Mouse (Mus musculus) forebrain, embryonic 16.5 days (tissue): Measurements from ENCODE around the gene Ddi2. TPM values are rescaled to one million over a fixed set of nuclear protein-coding genes. Genes with fewer than 3 reads are reported as not detected.

ENCODE experiments used
- ATAC-seq: fragments of 200-750 bp; cut with Nextera tagmentation; 2 replicates; pipeline ENCODE4 v1.8.0; 2017; ENCODE audit warnings: mild to moderate bottlenecking, moderate library complexity
- H3K27ac ChIP-seq: fragments of 300-500 bp; sonication (generic); 2 replicates; pipeline ENCODE4 v1.5.1; 2014; ENCODE audit warnings: low read length, control low read depth
- H3K27me3 ChIP-seq: fragments of 300-500 bp; sonication (generic); replicated peaks from 2 replicates; pipeline ENCODE4 v1.6.1; 2014; ENCODE audit warnings: low read length; ENCODE audit not compliant: control insufficient read depth, insufficient read depth
- H3K36me3 ChIP-seq: fragments of 300-500 bp; sonication (generic); 2 replicates; pipeline ENCODE4 v1.6.1; 2014; ENCODE audit not compliant: control insufficient read depth, insufficient read depth
- H3K4me1 ChIP-seq: fragments of 300-500 bp; sonication (generic); replicated peaks from 2 replicates; pipeline ENCODE4 v1.6.1; 2014; ENCODE audit warnings: low read length; ENCODE audit not compliant: control insufficient read depth, insufficient read depth
- H3K4me2 ChIP-seq: fragments of 300-500 bp; sonication (generic); 2 replicates; pipeline ENCODE4 v1.6.1; 2014; ENCODE audit warnings: mild to moderate bottlenecking, low read length, control low read depth
- H3K4me3 ChIP-seq: fragments of 300-500 bp; sonication (generic); replicated peaks from 2 replicates; pipeline ENCODE4 v1.5.1; 2014; ENCODE audit warnings: mild to moderate bottlenecking, low read length, control low read depth
- H3K9ac ChIP-seq: fragments of 300-500 bp; sonication (generic); replicated peaks from 2 replicates; pipeline ENCODE4 v1.6.1; 2014; ENCODE audit warnings: low read depth, low read length, control low read depth
- H3K9me3 ChIP-seq: fragments of 300-500 bp; sonication (generic); 2 replicates; pipeline ENCODE4 v1.6.1; 2016; ENCODE audit warnings: low read length; ENCODE audit not compliant: control insufficient read depth
- WGBS: fragments of 180-500 bp; shearing (Covaris S2); extraction: QIAGEN DNeasy Blood & Tissue Kit; methylation state at CpG from one replicate; pipeline ENCODE4 v1.1.7; 2014; 5-methylcytosine and 5-hydroxymethylcytosine counted together
- polyA plus RNA-seq: library from polyadenylated mRNA; unstranded; fragments of >200 nt; fragmentation: Nextera tagmentation; extraction: Ambion mirVana; gene quantifications from 2 replicates; pipeline ENCODE4 v1.2.1, GENCODE M21; 2015

Ddi2 gene
- polyA plus RNA-seq, 1 experiment from 2014 or later: 13.1 TPM

- 80% methylated on average over 8 of the region's 8 CpGs for WGBS
Observed at GRCm38 (mm10) chr4:141656932-141657331, 66.3 kb downstream of the Ddi2 start.

GRCm38 (mm10) chr4:141655908-141656608, 67.2 kb downstream of the Ddi2 start:
- peaks cover 10% of the 10 kb centered on the region for H3K36me3 ChIP-seq
- no peak overlapping the region for H3K4me3 ChIP-seq
- H3K9ac ChIP-seq: no peak overlapping the region
- no peak overlapping the region for H3K4me2 ChIP-seq
- no peak for ATAC-seq
- 92% methylated on average over 12 of the region's 12 CpGs for WGBS
- H3K27ac ChIP-seq: no peak overlapping the region
- no peaks in the 10 kb centered on the region for H3K9me3 ChIP-seq
- no peaks in the 10 kb centered on the region for H3K27me3 ChIP-seq
- H3K4me1 ChIP-seq: no peaks in the 10 kb centered on the region; the same call in 1 of the 2 replicates

More at GRCm38 (mm10) chr4:141656932-141657331, 66.3 kb downstream of the Ddi2 start:
- Histone ChIP-seq H3K27ac (no peak overlapping the region), H3K36me3 (peaks cover 10% of the 10 kb centered on the region), H3K4me3 (no peak overlapping the region), H3K4me1 (no peaks in the 10 kb centered on the region; the same call in 1 of the 2 replicates), H3K27me3 (no peaks in the 10 kb centered on the region), H3K9me3 (no peaks in the 10 kb centered on the region), H3K4me2 (no peak overlapping the region), H3K9ac (no peak overlapping the region)
- no peak for ATAC-seq

- no peaks in the 10 kb centered on the region for H3K9me3 ChIP-seq
- ATAC-seq: no peak
- peaks cover 8% of the 10 kb centered on the region; the same call in 1 of the 2 replicates for H3K36me3 ChIP-seq
- 96% methylated on average over 6 of the region's 6 CpGs for WGBS
- H3K27me3 ChIP-seq: no peaks in the 10 kb centered on the region
- H3K4me1 ChIP-seq: 0 out of 2 replicates have a peak, but pooled peaks cover under 1% of the 10 kb centered on the region
- H3K27ac ChIP-seq: no peak overlapping the region
- no peak overlapping the region for H3K4me3 ChIP-seq
- H3K4me2 ChIP-seq: no peak overlapping the region
- H3K9ac ChIP-seq: no peak overlapping the region
Observed at GRCm38 (mm10) chr4:141654509-141654908, 68.7 kb downstream of the Ddi2 start.

- WGBS: 89% methylated on average over 13 of the region's 13 CpGs
- H3K27ac ChIP-seq: no peak overlapping the region
Observed at GRCm38 (mm10) chr4:141653813-141654212, 69.4 kb downstream of the Ddi2 start.

GRCm38 (mm10) chr4:141653044-141653443, 70.2 kb downstream of the Ddi2 start:
- H3K36me3 ChIP-seq: peaks cover 5% of the 10 kb centered on the region; the same call in 1 of the 2 replicates
- H3K27me3 ChIP-seq: no peaks in the 10 kb centered on the region
- H3K9ac ChIP-seq: no peak overlapping the region
- WGBS: 91% methylated on average over 8 of the region's 8 CpGs
- H3K4me3 ChIP-seq: no peak overlapping the region
- no peak overlapping the region for H3K27ac ChIP-seq
- H3K4me2 ChIP-seq: no peak overlapping the region
- H3K4me1 ChIP-seq: 0 out of 2 replicates have a peak, but pooled peaks cover 7% of the 10 kb centered on the region
- ATAC-seq: no peak
- H3K9me3 ChIP-seq: no peaks in the 10 kb centered on the region

More at GRCm38 (mm10) chr4:141653813-141654212, 69.4 kb downstream of the Ddi2 start:
- no peaks in the 10 kb centered on the region for H3K27me3 ChIP-seq
- no peaks in the 10 kb centered on the region for H3K9me3 ChIP-seq
- no peak overlapping the region for H3K4me2 ChIP-seq
- H3K4me1 ChIP-seq: 0 out of 2 replicates have a peak, but pooled peaks cover 6% of the 10 kb centered on the region
- no peak overlapping the region for H3K4me3 ChIP-seq
- H3K9ac ChIP-seq: no peak overlapping the region
- ATAC-seq: no peak
- peaks cover 7% of the 10 kb centered on the region; the same call in 1 of the 2 replicates for H3K36me3 ChIP-seq

- Histone ChIP-seq H3K4me3 (no peak overlapping the region), H3K27me3 (no peaks in the 10 kb centered on the region), H3K9ac (no peak overlapping the region), H3K4me2 (no peak overlapping the region), H3K9me3 (no peaks in the 10 kb centered on the region), H3K27ac (no peak overlapping the region), H3K36me3 (peaks cover 5% of the 10 kb centered on the region; the same call in 1 of the 2 replicates), H3K4me1 (0 out of 2 replicates have a peak, but pooled peaks cover 7% of the 10 kb centered on the region)
- ATAC-seq: no peak
- WGBS: 95% methylated on average over 10 of the region's 10 CpGs
Observed at GRCm38 (mm10) chr4:141651944-141652343, 71.3 kb downstream of the Ddi2 start.

GRCm38 (mm10) chr4:141651286-141651685, 71.9 kb downstream of the Ddi2 start:
- no peak overlapping the region for H3K9ac ChIP-seq
- ATAC-seq: no peak
- 90% methylated on average over 6 of the region's 6 CpGs for WGBS

GRCm38 (mm10) chr4:141649244-141649643, 74.0 kb downstream of the Ddi2 start:
- Histone ChIP-seq H3K27me3 (no peaks in the 10 kb centered on the region), H3K9ac (no peak overlapping the region), H3K36me3 (peaks cover 5% of the 10 kb centered on the region; the same call in 1 of the 2 replicates), H3K4me2 (no peak overlapping the region), H3K9me3 (no peaks in the 10 kb centered on the region), H3K4me3 (no peak overlapping the region), H3K4me1 (0 out of 2 replicates have a peak, but pooled peaks cover 7% of the 10 kb centered on the region), H3K27ac (no peak overlapping the region)
- ATAC-seq: no peak; the same call in 1 of the 2 replicates
- 48% methylated on average over 6 of the region's 6 CpGs for WGBS

More at GRCm38 (mm10) chr4:141651286-141651685, 71.9 kb downstream of the Ddi2 start:
- Histone ChIP-seq H3K27me3 (no peaks in the 10 kb centered on the region), H3K4me1 (0 out of 2 replicates have a peak, but pooled peaks cover 7% of the 10 kb centered on the region), H3K27ac (no peak overlapping the region), H3K4me2 (no peak overlapping the region), H3K9me3 (no peaks in the 10 kb centered on the region), H3K36me3 (peaks cover 5% of the 10 kb centered on the region; the same call in 1 of the 2 replicates), H3K4me3 (no peak overlapping the region)

GRCm38 (mm10) chr4:141648262-141648661, 75.0 kb downstream of the Ddi2 start:
- 91% methylated on average over 5 of the region's 5 CpGs for WGBS
- H3K36me3 ChIP-seq: no peaks in the 10 kb centered on the region
- no peak overlapping the region for H3K27ac ChIP-seq
- H3K4me1 ChIP-seq: peaks cover 16% of the 10 kb centered on the region
- no peak overlapping the region for H3K4me2 ChIP-seq
- ATAC-seq: no peak
- no peak overlapping the region for H3K4me3 ChIP-seq
- H3K9me3 ChIP-seq: no peaks in the 10 kb centered on the region
- no peaks in the 10 kb centered on the region for H3K27me3 ChIP-seq
- no peak overlapping the region for H3K9ac ChIP-seq
